Mouse (Mus musculus) testis, adult 2 months (tissue): ENCODE data around the gene Olfr1200.

ENCODE experiments used
- CTCF ChIP-seq: fragments of 200-500 bp; IDR thresholded peaks from 2 replicates; pipeline ENCODE4 v1.5.1; 2012; ENCODE audit warnings: low read depth, mild to moderate bottlenecking, inconsistent platforms, low read length, moderate library complexity; ENCODE audit not compliant: control insufficient read depth, insufficient read depth, insufficient replicate concordance
- POLR2A ChIP-seq: fragments of 200-500 bp; IDR thresholded peaks from 2 replicates; pipeline ENCODE4 v1.6.1; 2012; ENCODE audit warnings: low read depth, mild to moderate bottlenecking, inconsistent platforms, low read length, moderate library complexity; ENCODE audit not compliant: control insufficient read depth

GRCm38 (mm10) chr2:88792736-88793135 lies 22.4 kb upstream of the Olfr1200 start, which contains the start of gene Olfr1201:
- TF ChIP-seq POLR2A (no peak), CTCF (no peak)
